29 mouse cellular contexts compared by ENCODE assay signal in the genomic region with DNA sequence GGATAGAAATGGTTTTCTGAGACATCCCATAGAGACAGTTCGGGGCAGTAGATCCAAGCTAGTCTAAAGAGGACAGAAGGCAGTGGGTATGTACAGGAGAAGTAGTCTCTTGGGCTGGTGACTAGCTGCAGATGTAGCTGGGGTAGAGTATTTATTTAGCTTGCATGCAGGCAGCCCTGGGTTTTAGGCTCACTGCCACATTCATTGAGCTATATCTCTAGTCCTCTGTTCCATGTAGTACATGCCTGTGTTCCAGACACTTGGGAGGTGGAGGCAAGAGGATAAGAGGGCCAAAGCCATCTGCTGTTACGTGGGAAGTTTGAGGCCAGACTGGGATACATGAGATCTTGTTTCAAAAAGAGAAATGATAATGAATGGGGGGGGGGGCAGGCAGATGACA. TPM values are rescaled to one million over a fixed set of nuclear protein-coding genes. Genes with fewer than 3 reads are reported as not detected.
"Had no signal": no experiment of that assay in that cellular context is flagged by ENCODE, and none has a peak within 500 bp of the region (broad histone marks: within the 10 kb centered on the region; RNA-seq: fewer than 3 reads in every experiment).

No protein-coding gene starts in this region.

- H3K4me2 ChIP-seq: heart, embryonic 11.5 days; heart, embryonic 13.5 days; heart, embryonic 15.5 days; hindbrain, embryonic 12.5 days; hindbrain, embryonic 14.5 days; intestine, embryonic 15.5 days; limb, embryonic 12.5 days; liver, embryonic 11.5 days; liver, embryonic 13.5 days; liver, embryonic 15.5 days had no signal

- DNase-seq: gastrocnemius, adult 2 months; gastrocnemius, postnatal 10 days; gastrocnemius, postnatal 25 days; heart, postnatal 10 days; heart, postnatal 4 days; kidney, adult 18-20 months; kidney, adult 8-10 months; kidney, postnatal 10 days; kidney, postnatal 25 days; kidney, postnatal 4 days; liver; liver, embryonic 13.5 days had no signal

- ATAC-seq: hindbrain, embryonic 16.5 days; inflammation-experienced regulatory T-cells, adult 6 months; intestine, embryonic 15.5 days; intestine, postnatal 0 days had no signal

- H3K27ac ChIP-seq: gastrocnemius, adult 2 months; heart, embryonic 13.5 days; heart, embryonic 15.5 days; hindbrain, embryonic 10.5 days; hindbrain, embryonic 12.5 days; hindbrain, embryonic 14.5 days; intestine, embryonic 15.5 days; layer of hippocampus, adult 2 months; left cerebral cortex, adult 2 months; limb, embryonic 10.5 days; limb, embryonic 12.5 days; liver, embryonic 13.5 days; liver, embryonic 15.5 days had no signal

- H3K9ac ChIP-seq: heart, embryonic 13.5 days; heart, embryonic 15.5 days; hindbrain, embryonic 12.5 days; hindbrain, embryonic 14.5 days; intestine, embryonic 15.5 days; limb, embryonic 12.5 days; liver, embryonic 13.5 days; liver, embryonic 15.5 days had no signal

- H3K36me3 ChIP-seq: heart, embryonic 13.5 days; heart, embryonic 15.5 days; hindbrain, embryonic 10.5 days; hindbrain, embryonic 12.5 days; intestine, embryonic 15.5 days; limb, embryonic 10.5 days; limb, embryonic 12.5 days; liver, embryonic 13.5 days; liver, embryonic 15.5 days had no signal

- H3K9me3 ChIP-seq: heart, embryonic 13.5 days; heart, embryonic 15.5 days; hindbrain, embryonic 10.5 days; hindbrain, embryonic 12.5 days; intestine, embryonic 15.5 days; limb, embryonic 10.5 days; limb, embryonic 12.5 days; liver, embryonic 13.5 days; liver, embryonic 15.5 days had no signal

- H3K4me3 ChIP-seq: gastrocnemius, adult 2 months; heart, embryonic 13.5 days; heart, embryonic 15.5 days; hindbrain, embryonic 10.5 days; hindbrain, embryonic 12.5 days; intestine, embryonic 15.5 days; layer of hippocampus, adult 2 months; left cerebral cortex, adult 2 months; limb, embryonic 10.5 days; limb, embryonic 12.5 days; liver, embryonic 13.5 days; liver, embryonic 15.5 days had no signal

RNA-seq across cellular contexts. Expression of a gene that starts 3.5 kb away (rescaled TPM):
- total RNA-seq: granulocyte monocyte progenitor cell, adult 5-6 weeks had no signal
- polyA plus RNA-seq: inflammation-experienced regulatory T-cells, adult 6 months; liver, embryonic 13.5 days; liver, embryonic 15.5 days had no signal
